Mouse (Mus musculus): ENCODE measurements around the gene Tectb.
"Not testable (repeated sequence)": the region's sequence is repeated elsewhere in the genome, so short reads cannot be mapped to it uniquely, and the experiment has no call there.

Tectb gene

DNA sequence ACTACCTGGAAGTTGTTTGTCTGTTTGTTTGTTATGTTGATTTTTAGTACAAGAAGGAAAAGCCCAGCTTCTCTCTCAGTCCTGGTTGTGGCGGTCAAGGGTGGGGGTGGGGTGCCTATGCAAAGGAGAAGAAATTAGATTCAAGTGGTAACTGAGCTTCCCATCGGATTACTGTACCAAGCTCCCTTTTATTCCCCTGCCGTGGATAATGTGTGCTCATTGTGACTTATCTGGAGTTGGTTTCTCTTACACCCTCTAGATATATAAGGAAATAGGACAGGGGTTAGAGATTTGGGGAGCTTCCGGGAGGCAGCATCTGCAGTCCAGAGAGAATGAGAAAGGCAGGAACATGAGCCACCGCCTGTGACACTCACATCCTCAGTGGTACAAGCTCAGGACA is at the start of gene Tectb:
Tectb (plus strand) TSS at position 301 of the 400 bp plus-strand sequence.
- DNase-seq, result no peak

DNA sequence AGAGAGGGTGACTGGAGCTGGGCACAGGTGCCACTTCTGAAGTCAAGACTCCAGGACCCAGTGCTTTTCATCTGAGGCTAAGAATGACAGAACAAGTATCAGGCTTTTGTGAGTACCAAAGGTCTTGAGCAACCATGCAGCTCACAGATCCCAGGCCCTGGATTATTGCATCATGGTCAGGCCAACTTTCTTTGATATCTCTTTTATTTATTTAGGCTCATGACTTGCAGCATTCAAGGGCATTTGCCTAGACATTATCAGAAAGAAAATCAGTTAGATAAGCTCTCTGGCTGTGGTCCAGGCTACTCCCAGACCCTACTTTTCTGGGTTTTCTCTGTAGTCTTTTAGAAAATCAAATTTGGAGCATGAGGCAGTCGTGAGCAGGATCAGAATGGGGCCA is 48.8 kb upstream of the Tectb start:
- DNase-seq, result no peak

DNA sequence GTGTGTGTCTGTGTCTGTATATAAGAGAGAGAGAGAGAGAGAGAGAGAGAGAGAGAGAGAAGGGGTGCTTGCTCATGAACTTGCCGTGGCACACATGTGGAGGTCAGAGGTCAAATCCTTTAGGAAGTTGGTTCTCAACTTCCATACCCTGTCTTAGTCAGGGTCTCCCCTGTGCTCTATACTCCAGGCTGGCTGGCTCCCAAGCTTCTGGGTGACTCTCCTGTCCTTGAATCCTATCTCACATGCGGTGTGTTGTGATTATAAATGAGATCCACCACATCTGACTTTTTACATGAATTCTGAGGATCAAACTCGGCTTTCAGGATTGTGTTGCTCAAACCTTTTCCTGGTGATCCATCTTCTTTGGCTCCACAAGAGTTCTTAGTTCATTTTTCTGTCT is 48.1 kb upstream of the Tectb start:
- DNase-seq, result no peak

DNA sequence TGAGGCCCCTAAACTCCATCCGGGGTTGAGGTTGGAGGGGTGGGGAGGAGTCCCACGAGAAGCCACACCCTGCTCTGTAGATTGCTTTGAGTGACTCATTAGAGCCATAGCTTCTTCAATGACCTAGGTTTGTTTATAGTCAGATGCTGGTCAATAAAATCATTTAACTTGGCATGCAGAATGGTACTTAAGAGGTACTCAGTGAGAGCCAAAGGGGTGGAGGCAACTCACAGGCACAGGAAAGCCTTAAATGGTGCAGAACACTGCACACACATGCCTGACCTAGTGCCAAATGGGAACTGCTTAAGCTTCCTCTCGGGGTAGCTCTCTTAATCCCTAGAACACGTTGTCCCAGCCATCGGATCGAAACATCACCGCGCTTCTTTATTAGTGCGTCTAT is 46.0 kb upstream of the Tectb start:
- DNase-seq, result no peak

DNA sequence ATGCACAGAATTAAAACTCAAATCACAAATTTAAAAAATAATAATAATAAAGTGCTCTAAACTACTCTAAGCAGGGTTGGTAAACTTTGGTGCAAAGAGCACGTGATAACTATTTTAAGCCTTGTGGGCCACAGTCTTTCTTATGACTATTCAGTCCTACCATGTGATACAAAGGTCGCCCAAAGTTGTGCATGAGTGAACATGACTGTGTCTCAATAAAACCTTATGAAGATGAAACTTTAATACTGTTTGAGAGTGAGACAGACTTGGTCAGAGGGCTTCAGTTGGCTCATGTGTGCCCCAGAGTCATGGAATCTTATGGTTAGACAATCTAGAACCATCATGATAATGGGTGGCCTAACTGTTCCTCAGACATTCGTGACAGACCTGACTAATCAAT is 44.6 kb upstream of the Tectb start:
- no peak for DNase-seq

DNA sequence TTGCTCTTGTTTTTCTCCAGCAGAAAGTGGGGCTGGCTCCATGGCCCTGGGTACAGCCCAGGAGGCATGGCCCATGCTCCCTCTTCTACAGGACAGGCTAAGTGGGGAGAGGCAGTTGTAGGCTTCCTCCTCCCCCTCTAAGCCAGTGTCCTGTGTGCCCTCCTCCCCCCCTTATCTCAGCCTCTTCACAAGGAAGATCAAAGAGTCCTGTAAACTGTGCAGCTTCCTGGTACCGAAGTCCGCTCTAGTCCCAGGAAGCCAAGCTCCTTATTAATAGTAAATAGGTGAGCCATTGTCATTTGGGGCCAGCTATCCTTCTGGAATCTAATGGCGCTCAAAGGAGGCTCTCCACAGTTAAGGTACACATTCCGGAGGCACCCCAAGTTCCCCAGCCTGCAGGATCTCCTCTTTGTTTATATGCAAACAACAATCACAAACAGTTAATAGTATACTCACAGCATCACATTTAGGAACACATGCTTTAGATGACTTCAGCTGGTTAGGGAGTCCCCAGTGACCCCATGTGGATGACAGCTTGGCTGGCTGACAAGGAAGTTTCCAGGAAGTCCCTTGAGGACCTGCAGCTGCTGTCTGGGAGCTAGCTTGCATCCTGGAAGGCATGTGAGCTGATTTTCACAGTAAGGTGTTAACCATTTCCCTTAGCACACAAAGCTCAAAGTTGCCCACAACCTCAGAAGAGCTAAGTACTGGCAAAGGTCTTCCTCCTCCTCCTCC is 43.7 kb upstream of the Tectb start:
- no peak for DNase-seq

DNA sequence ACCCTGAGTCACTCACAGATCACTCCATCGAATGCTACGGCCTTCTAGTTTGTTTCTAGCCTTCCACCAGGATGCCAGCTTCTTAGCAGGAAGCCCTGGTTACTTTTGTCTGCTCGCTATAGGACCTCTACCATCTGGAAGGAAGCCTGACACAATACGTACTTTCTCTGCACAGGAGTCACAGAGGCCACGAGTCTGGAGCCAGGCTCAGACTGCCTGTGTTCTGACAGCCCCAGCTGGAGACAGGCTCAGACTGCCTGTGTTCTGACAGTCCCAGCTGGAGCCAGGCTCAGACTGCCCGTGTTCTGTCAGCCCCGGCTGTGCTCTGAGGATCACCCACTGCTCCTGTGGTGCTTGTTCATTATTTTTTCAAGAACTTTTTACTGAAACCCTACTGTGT is 42.6 kb upstream of the Tectb start:
- no peak for DNase-seq

DNA sequence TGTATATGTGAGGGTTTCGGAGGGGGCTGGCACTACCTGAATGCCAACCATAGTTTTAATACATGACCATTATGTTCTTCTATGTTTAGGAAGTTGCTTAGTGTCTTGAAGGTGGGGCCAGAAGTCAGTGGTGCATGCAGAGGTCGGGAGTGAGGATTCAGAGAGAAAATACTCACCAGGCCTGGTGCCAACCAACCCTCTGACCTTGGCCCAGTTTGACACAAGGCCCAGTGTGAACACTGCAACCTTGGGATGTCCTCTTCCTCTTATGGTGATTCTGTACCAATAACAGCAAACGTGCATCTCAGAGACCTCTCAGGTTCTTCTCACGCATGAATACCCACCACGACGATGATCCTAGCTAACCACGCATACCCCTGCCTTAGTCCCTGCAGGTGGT is 42.0 kb upstream of the Tectb start:
- DNase-seq, result no peak

DNA sequence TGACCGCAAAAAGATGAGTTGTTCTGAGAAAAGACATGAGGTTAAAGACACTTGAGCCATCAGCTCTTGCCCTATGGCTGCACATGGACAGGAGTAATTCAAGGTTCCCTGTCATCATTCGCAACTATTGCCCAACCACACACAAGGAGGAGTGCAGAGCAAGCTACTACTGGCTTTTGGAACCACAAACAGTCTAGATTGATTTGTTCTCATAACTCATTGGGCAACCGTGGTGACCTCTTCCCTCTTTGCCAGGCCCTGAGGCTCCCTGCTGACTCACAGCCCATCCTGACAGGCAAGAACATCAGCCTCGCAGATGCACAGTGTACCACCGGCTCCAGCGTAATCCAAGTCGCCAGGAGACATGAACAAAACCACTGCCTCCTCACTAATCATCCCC is 41.2 kb upstream of the Tectb start:
- no peak for DNase-seq

DNA sequence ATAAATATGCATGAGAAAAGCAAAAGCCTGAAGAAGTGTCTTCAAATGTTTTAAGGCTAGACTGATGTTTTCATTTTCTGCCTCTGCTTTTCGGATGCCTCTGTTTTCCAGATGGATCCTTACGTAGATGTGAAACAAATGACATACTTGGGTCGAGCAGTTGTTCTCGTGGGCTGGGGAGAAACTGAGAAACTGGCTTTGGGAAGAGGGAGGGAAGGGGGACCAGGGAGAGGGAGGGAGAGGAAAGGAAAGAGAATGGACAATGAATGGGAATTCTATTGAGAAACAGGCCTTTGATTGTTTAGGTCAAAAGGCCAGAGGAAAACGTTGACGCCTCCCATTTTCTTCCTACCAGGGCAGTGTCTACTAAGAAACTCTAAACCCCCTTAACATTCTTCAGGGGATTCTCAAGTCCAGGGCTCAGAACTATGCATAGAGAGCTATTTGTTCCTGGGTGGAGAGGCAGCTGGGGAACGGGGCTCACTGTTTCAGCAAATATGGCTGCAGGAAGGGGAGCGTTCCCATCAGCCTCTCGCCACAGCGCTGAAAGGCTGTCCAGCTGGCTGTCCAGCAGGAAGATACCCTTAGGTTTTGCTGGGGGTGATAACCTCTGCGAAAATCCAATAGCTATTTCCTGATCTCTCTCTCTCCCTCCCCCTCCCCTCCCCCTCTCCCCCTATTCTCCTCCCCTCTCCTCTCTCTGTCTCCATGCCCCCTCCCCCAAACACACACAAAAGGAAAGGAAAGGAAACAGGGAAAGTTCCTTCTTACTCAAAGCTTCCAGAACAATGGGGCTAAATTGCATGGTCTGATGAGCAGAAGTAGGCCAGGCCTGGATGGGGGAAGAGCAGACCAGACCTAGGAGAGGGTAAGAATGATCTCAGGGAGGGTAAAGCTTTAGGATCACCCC is 36.9 kb upstream of the Tectb start:
- no peak for DNase-seq

DNA sequence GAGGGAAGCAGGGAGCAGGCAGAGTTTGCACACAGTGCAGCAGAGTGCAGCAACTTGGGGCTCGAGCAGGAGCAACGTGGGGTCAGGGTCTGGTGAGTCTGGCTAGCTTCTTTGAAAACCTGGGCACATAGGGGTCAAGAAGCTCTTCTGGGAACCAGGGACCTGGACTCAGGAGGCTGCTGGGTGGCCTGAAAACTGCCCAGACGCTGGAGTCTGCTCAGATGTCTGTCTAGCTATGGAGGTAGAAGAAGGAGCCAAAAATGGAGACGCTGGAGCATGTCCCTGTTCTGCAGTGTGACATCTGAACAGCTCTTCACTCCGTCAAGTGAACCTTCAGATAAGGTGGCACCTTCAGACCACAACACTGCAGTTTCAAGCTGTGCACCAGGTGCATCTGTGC is 35.8 kb upstream of the Tectb start:
- no peak for DNase-seq

DNA sequence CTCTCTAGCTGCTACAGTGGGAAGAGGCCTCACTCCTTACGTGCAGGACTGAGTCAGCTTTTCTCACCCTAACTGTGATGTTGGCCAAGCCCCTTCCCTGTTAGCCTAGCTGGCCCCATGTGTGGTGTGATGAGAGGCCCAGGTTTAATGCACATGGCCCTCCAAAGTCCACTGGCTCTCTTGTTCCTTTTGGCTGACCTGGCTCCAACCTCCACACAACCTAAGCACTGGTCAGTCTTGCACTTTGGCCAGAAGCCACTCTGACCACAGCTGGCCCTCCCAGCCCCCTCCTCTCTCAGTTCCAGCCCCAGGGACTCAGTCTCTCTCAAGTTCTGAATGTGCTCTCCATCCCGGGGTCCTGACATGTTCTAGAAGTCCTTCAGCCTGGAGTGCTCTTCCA is 35.4 kb upstream of the Tectb start:
- DNase-seq, result no peak

DNA sequence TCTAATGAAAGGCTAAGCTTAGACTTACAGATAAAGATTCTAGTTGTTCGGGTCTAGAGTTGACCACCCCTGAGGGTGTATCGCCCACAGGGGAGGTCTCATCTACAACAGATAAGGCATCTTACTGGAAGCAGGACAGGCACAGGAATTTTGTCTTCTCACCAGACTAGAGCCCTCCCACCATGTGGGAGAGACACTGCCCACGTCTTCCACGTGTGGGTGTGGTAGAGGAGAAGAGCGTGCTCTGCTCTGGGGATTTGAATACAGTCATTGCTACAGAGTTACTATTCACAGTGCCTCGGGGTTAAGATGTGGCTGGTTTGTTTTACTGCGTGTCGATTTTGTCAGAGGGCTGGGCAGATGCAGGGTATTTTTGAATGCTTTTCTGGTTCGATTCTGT is 33.0 kb upstream of the Tectb start:
- no peak for DNase-seq

DNA sequence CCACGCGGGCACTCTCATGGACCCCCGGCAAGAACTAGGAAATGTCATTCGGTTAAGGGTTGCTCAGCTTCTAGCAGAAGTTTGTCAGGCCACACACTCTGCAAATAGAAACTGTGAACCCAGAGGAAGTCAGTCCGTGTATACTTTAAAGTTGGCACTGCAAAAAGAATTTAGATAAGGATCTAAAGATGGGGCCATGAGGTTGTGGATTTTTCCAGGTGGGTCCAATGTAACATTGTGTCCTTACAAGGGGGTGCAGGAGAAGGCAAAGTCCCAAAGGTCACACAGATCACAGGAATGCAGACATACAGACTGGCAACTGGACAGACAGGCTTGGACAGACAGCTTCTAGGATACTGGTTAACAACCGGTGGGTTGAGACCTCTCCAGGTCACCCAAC is 32.4 kb upstream of the Tectb start:
- DNase-seq, result no peak

DNA sequence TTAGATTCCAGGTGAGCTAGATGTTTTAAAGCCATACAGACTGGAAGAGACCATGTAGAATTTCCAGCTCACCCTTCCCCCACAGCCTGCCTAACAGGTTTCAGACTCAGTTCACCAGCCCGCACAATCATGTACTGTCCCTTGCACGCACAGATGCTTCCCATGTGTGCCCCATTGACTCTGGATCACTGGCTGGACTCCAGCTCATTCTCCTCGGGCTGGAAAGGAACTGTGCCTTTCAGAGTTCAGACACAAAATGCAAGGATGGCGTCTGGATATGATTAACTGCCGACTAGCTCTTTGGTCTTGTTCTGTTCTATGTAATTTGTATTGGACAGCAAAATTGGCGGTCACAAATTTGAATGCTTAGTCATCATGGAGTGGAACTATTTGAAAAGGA is 30.9 kb upstream of the Tectb start:
- no peak for DNase-seq

DNA sequence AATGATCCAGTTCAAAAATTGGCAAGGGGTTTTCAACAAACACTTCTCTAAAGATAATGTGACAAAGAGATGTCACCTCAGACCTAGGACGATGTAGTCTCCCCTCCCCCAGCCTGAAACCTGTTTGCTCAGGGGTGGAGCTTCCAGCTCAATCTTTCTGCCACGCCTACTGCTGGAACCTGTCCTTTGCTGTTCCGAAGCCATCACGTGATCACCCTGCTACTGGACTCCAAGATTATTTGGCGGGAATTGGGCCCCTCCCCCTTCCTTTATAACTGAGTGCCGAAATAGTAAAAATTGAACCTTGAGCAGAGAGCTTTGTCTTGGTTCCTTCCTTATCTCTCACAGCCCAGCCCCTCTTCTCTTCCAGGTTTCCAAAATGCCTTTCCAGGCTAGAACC is 28.3 kb upstream of the Tectb start:
- DNase-seq, result not testable (repeated sequence)

DNA sequence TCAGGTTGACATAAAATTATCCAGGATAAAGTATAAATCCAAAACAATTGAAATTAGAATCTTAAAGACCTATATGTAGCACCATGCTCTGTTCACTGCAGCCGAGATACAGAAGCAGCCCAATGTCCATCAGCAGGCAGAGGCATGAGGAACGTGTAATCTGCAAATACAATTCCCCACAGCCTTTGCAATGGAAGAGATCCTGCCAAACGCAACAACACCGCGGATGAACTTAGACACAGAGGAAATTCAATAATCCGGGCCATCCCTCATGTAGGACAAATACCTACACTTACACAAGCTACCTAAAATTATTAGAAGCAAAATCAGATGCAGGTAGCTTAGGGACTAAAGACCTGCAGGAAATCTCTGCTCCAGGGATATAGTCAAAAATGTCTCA is 27.6 kb upstream of the Tectb start:
- DNase-seq, result no peak

DNA sequence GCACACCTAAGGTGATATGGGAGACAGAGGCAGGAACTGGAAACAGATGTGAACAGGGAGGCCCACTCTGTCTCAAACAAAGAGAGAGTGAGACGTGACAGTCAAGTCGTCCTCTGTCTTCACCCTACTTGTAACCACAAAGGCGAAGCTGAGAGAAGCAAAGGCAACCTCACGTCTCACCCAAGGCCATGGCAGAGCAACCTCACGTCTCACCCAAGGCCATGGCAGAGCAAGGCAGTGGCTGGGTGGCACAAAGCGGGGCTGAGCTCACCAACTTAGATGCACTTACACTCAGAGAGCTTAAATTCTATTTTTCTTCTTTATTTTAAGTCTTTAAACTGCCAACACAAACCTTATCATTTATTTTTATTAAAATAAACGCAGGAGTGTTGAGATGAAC is 23.5 kb upstream of the Tectb start:
- no peak for DNase-seq

DNA sequence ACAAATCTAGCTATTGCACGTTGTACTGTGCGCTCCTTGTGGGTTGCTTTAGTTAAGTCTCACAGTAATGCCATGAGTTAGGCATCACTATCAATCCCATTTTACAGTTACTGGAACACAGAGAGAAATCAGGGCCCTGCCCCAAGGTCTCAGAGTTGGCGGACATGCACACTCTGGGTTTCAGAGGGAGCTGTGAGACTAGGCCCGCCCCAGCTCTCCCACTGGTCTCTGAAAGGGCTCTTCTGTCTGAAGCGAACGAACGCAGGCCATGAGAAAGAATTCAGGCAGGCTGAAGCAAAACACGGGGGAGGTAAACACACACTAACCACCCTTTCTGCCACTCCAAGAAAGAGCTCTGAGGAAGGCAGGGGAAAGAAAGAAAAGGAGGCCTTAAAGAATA is 21.9 kb upstream of the Tectb start:
- no peak for DNase-seq

DNA sequence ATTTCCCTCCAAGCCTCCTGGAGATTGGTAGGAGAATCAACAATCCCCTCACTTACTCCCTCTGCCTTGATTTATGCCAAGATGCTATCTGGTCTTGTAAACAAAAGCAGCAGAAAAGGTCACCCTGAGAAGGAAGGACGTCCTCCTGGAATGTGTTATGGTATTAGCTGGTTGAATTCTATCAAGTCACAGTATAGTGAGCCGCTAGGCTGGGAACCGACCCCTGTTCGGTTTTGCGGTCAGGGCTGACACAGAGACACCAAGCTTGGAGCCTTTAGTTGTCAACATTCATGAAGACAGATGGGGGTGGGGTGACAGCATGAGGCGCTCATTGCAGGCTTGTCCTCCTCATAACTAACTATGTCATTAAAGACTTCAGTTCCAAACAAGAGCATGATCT is 20.7 kb upstream of the Tectb start:
- no peak for DNase-seq

DNA sequence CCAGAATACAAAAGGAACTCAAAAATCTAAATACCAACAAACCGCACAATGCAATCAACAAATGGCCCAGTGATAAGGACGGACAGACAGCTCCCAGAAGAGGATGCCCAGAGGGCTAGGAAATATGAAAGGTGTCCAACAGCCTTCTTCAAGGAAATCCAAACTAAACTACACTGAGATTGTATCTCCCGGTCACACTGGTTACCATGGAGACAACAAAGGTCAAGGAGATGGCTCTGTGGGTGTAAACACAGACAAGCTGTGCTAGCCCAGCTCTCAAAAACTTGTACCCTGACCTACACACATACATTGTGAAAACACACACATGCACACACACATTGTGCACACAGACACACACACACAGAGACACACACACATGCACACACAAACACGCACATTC is 18.3 kb upstream of the Tectb start:
- no peak for DNase-seq

DNA sequence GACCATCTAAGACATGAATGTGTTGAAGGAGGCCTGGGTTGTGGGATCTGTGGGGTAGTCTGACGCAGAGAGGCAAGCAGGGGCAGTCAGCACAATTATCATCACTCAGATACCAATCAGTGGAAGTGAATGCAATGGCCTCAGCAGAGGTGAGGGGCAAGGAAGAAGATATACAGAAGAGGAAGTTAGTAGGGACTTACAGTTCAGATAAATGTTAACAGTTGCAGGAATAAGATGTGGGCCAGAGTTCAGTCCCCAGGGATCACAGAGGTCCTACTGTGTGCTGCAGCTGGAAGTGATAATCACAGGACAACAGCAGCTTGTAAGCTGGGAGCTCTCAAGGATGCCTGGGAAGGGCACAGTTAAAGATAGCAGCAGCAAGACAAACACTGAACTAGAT is 16.4 kb upstream of the Tectb start:
- DNase-seq, result no peak

DNA sequence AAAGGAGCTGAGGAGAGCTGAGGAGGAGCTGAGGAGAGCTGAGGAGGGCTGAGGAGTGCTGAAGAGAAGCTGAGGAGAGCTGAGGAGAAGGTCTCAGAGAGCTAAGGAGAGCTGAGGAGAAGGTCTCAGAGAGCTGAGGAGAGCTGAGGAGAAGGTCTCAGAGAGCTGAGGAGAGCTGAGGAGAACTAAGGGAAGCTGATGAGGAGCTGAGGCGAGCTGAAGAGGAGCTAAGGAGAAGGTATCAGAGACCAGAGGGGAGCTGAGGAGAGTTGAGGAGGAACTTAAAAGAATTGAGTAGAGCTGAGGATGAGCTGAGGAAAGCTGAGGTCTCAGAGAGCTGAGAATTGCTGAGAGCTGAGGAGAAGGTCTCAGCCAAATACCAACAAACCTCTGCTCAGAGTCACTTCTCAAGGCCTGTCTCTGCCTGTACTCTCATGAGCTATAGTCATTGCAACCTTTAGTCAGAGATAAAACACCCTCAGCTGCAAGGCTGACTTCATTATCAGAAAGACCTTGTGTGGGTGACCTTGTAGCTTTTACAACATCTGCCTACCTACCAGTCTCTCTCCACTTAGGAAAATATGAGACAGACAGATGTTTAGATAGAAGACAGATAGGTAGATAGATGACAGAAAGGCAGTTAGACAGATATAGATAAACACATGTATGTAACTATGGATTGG is 15.2 kb upstream of the Tectb start:
- DNase-seq, result no peak

DNA sequence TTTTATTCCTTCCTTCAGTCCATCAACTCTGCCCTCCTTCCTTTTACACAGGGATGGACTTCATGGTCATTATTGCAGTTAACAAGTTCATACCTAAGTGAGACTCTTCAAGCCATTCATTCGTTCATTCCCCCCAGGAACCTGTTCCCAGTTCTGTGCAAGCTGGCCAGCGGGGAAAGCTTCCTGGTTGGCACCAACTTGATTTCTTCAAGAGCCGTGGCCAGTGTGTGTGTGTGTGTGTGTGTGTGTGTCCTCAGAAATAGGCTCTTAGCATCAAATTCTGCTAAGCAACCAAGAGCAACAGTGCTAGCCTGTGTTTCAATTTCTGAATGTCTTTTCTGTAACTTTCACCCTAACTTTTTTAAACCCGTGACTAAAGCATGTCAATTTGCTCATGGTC is 14.6 kb upstream of the Tectb start:
- no peak for DNase-seq

Measured in cerebellum, postnatal 14 days (tissue).